Mouse (Mus musculus) CH12.LX (cell line): ENCODE results near the gene Trpv4. TPM values are rescaled to one million over a fixed set of nuclear protein-coding genes. Genes with fewer than 3 reads are reported as not detected.
A peak's percentile ranks its signal among the peaks of the same experiment; 100 is the strongest.

Source experiments
- DNase-seq: peaks from one replicate; pipeline ENCODE4 v3.0.0-alpha.2; 2013; ENCODE audit errors: extremely low read depth
- H3K27ac ChIP-seq: 2 replicates; pipeline ENCODE4 v1.5.1; 2012; ENCODE audit warnings: low read depth, mild to moderate bottlenecking, control low read depth, moderate library complexity; ENCODE audit not compliant: insufficient read depth
- H3K27me3 ChIP-seq: replicated peaks from 2 replicates; pipeline ENCODE3; 2012; ENCODE audit warnings: inconsistent platforms
- H3K36me3 ChIP-seq, 2 experiments: replicated peaks in 1 of 2; 2 replicates each; pipeline versions ENCODE3 to v1.6.1; 2012; ENCODE audit warnings: inconsistent platforms in 1 of 2, low read length in 1 of 2, mild to moderate bottlenecking in 1 of 2, mixed read lengths in 1 of 2, moderate library complexity in 1 of 2; ENCODE audit not compliant: control insufficient read depth in 1 of 2, insufficient read depth in 1 of 2
- H3K4me1 ChIP-seq, 2 experiments: 2 replicates each; pipeline ENCODE4 v1.6.1; 2012; ENCODE audit warnings: inconsistent platforms in 1 of 2, moderate library complexity in 1 of 2; ENCODE audit not compliant: insufficient read depth in 2 of 2, control insufficient read depth in 1 of 2
- H3K4me2 ChIP-seq: 2 replicates; pipeline ENCODE4 v1.6.1; 2012; ENCODE audit warnings: low read depth, mild to moderate bottlenecking, control low read depth; ENCODE audit not compliant: poor library complexity, insufficient read depth, severe bottlenecking
- H3K4me3 ChIP-seq, 3 experiments: fragments of 150-350 bp in 1 of 3; sonication (generic) in 1 of 3; replicated peaks in 1 of 3; 2 replicates each; pipeline versions ENCODE3 to v1.5.1; 2011 to 2012; ENCODE audit warnings: low read depth in 2 of 3, low read length in 2 of 3, mild to moderate bottlenecking in 2 of 3, moderate library complexity in 2 of 3, control low read depth in 1 of 3, improper control_type of control experiment in 1 of 3, inconsistent platforms in 1 of 3, mixed read lengths in 1 of 3; ENCODE audit not compliant: poor library complexity in 1 of 3
- H3K79me2 ChIP-seq: replicated peaks from 2 replicates; pipeline ENCODE4 v1.6.1; 2012; ENCODE audit warnings: mild to moderate bottlenecking, moderate library complexity; ENCODE audit not compliant: control insufficient read depth, poor library complexity, insufficient read depth, severe bottlenecking; ENCODE audit errors: extremely low read depth
- H3K9ac ChIP-seq: 2 replicates; pipeline ENCODE4 v1.6.1; 2012; ENCODE audit warnings: low read depth, mild to moderate bottlenecking, control low read depth, moderate library complexity; ENCODE audit not compliant: insufficient read depth
- H3K9me3 ChIP-seq: replicated peaks from 2 replicates; pipeline ENCODE3; 2012; ENCODE audit warnings: low read length, inconsistent platforms, mixed read lengths
- CHD1 ChIP-seq: IDR thresholded peaks from 2 replicates; pipeline ENCODE4 v1.6.1; 2012; ENCODE audit warnings: low read depth, low read length, improper control_type of control experiment, inconsistent platforms
- CTCF ChIP-seq, 2 experiments: IDR thresholded peaks in 1 of 2; conservative IDR thresholded peaks in 1 of 2; 2 replicates each; pipeline ENCODE4 v1.5.1; 2011 to 2012; ENCODE audit warnings: low read depth in 2 of 2, low read length in 2 of 2, improper control_type of control experiment in 1 of 2, inconsistent platforms in 1 of 2, mild to moderate bottlenecking in 1 of 2, moderate library complexity in 1 of 2
- E2F4 ChIP-seq: IDR thresholded peaks from 2 replicates; pipeline ENCODE4 v1.6.1; 2011; ENCODE audit warnings: low read depth, low read length, improper control_type of control experiment; ENCODE audit not compliant: insufficient replicate concordance
- ELF1 ChIP-seq: IDR thresholded peaks from 2 replicates; pipeline ENCODE4 v1.6.1; 2014; ENCODE audit warnings: low read depth, mild to moderate bottlenecking, inconsistent platforms, low read length, improper control_type of control experiment
- ETS1 ChIP-seq: conservative IDR thresholded peaks from 2 replicates; pipeline ENCODE4 v1.6.1; 2012; ENCODE audit warnings: low read depth, mild to moderate bottlenecking, inconsistent platforms, low read length, improper control_type of control experiment, moderate library complexity
- JUN ChIP-seq: IDR thresholded peaks from 2 replicates; pipeline ENCODE4 v1.6.1; 2011; ENCODE audit warnings: low read depth, mild to moderate bottlenecking, low read length, improper control_type of control experiment, moderate library complexity; ENCODE audit not compliant: insufficient read depth
- MAZ ChIP-seq: IDR thresholded peaks from 2 replicates; pipeline ENCODE4 v1.6.1; 2012; ENCODE audit warnings: low read depth, mild to moderate bottlenecking, inconsistent platforms, low read length, improper control_type of control experiment, moderate library complexity
- MEF2A ChIP-seq: IDR thresholded peaks from 2 replicates; pipeline ENCODE4 v1.6.1; 2014; ENCODE audit warnings: low read depth, mild to moderate bottlenecking, inconsistent platforms, low read length, improper control_type of control experiment, borderline replicate concordance
- MXI1 ChIP-seq: IDR thresholded peaks from 2 replicates; pipeline ENCODE4 v1.6.1; 2011; ENCODE audit warnings: mild to moderate bottlenecking, low read depth, low read length, improper control_type of control experiment
- MYC ChIP-seq: IDR thresholded peaks from 2 replicates; pipeline ENCODE4 v1.6.1; 2011; ENCODE audit warnings: low read depth, mild to moderate bottlenecking, improper control_type of control experiment, low read length
- PAX5 ChIP-seq: IDR thresholded peaks from 2 replicates; pipeline ENCODE4 v1.6.1; 2012; ENCODE audit warnings: low read length, inconsistent platforms, mixed read lengths
- POLR2A ChIP-seq: IDR thresholded peaks from 2 replicates; pipeline ENCODE4 v1.6.1; 2011; ENCODE audit warnings: low read depth, mild to moderate bottlenecking, improper control_type of control experiment, low read length
- RAD21 ChIP-seq: IDR thresholded peaks from 2 replicates; pipeline ENCODE4 v1.6.1; 2011; ENCODE audit warnings: low read depth, mild to moderate bottlenecking, low read length, improper control_type of control experiment, moderate library complexity
- RCOR1 ChIP-seq: conservative IDR thresholded peaks from 2 replicates; pipeline ENCODE4 v1.6.1; 2012; ENCODE audit warnings: low read depth, mild to moderate bottlenecking, inconsistent platforms, low read length, improper control_type of control experiment
- SIN3A ChIP-seq: IDR thresholded peaks from 2 replicates; pipeline ENCODE4 v1.6.1; 2012; ENCODE audit warnings: low read length, improper control_type of control experiment, inconsistent platforms
- SMC3 ChIP-seq: IDR thresholded peaks from 2 replicates; pipeline ENCODE4 v1.6.1; 2011; ENCODE audit warnings: low read depth, low read length, improper control_type of control experiment
- UBTF ChIP-seq: IDR thresholded peaks from 2 replicates; pipeline ENCODE4 v1.6.1; 2012; ENCODE audit warnings: low read depth, mild to moderate bottlenecking, inconsistent platforms, low read length, improper control_type of control experiment, moderate library complexity
- USF1 ChIP-seq: IDR thresholded peaks from 2 replicates; pipeline ENCODE4 v1.6.1; 2014; ENCODE audit warnings: low read depth, mild to moderate bottlenecking, inconsistent platforms, low read length, improper control_type of control experiment
- ZC3H11A ChIP-seq: IDR thresholded peaks from 2 replicates; pipeline ENCODE4 v1.6.1; 2012; ENCODE audit warnings: low read depth, mild to moderate bottlenecking, inconsistent platforms, low read length, improper control_type of control experiment
- ZNF384 ChIP-seq: IDR thresholded peaks from 2 replicates; pipeline ENCODE4 v1.6.1; 2012; ENCODE audit warnings: low read depth, low read length, improper control_type of control experiment, inconsistent platforms
- dilution Hi-C: fragments of 300-500 bp; cut with MboI; formaldehyde crosslinking; loops from 2 replicates; pipeline ENCODE4 v1.14.3; 2020; ENCODE audit warnings: low sequenced_read_pairs; ENCODE audit not compliant: extremely low pct_unique_long_range_greater_than_20kb, extremely low pct_ligation_motif_present
- in situ Hi-C: fragments of 300-500 bp; cut with MboI; formaldehyde crosslinking; loops from 3 replicates; pipeline ENCODE4 v1.14.3; 2019; ENCODE audit warnings: low sequenced_read_pairs, low pct_ligation_motif_present, low pct_unique_long_range_greater_than_20kb, mixed read lengths
- polyA plus RNA-seq: library from polyadenylated mRNA; unstranded; fragments of >175 nt; gene quantifications from 2 replicates; pipeline ENCODE4 v1.2.1, GENCODE M21; 2012; ENCODE audit warnings: low read depth; ENCODE audit not compliant: insufficient read length
- total RNA-seq, 2 experiments: library from RNA; depleted of rRNA; stranded (reverse); fragments of 300-350 nt in 1 of 2; fragments of >200 nt in 1 of 2; gene quantifications; 2 replicates each; pipeline ENCODE4 v1.2.3; 2012 to 2014

Trpv4 gene
- total and polyA plus RNA-seq, 3 experiments: 0.24 TPM; not detected in 2

DNA sequence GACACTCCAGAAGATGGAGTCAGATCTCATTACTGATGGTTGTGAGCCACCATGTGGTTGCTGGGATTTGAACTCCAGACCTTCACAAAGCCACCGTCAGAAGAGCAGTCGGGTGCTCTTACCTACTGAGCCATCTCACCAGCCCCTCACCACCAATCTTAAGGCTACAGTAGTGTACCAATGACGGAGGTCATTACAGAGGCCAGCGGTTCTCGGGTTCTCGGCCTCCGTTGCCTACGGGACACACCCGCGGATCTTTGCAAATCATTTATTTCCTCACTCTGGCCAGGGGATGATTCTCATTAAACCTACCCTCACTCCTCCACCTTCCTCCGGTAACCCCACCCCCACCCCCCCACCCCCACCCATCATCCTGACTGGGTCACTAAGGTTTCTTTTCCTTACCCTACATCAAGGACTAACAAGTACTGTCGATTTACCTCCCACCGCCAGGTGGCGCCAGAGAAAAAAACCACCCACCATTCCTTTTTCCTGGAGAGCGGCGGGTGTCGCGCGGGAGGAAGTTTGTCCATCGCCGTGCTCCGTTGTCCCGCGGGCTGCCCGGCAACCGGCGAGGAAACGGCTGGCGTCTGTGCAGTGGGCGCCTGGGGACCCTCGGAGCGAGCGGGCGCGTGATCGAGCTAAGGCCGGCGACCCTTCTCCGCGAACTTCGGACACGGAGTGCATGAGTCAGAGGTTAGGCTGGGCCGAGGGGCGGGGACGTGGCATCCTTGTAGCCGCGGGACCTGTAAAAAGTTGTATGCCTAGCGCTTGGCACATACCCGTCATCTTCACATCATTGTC, 49.2 kb upstream of the Trpv4 start, which contains the start of gene Tchp (continued):
- TF ChIP-seq CTCF (conservative IDR thresholded peaks at IDR 0.05 in 1 of 2, IDR thresholded peaks at IDR 0.05 in 1 of 2; ENCODE audit: low read depth in 2 of 2, low read length in 2 of 2): peak in 1 of 2 experiments; percentile 82; a peak in 2 of 4 replicates
- peak; percentile 58; the same call in 1 of the 2 replicates for TF ChIP-seq MEF2A
- TF ChIP-seq MXI1: peak; percentile 90
- no peak for TF ChIP-seq E2F4
- TF ChIP-seq SIN3A: peak; percentile 94
- TF ChIP-seq MAZ: peak; percentile 71; the same call in 1 of the 2 replicates
- no peak for TF ChIP-seq PAX5
- peak; percentile 36 for TF ChIP-seq RAD21
- TF ChIP-seq ETS1: no peak
- TF ChIP-seq ELF1: peak; percentile 88
- TF ChIP-seq USF1: no peak
- TF ChIP-seq POLR2A: peak; percentile 69; the same call in 1 of the 2 replicates
- TF ChIP-seq, all 38 proteins: peak for 19

DNA sequence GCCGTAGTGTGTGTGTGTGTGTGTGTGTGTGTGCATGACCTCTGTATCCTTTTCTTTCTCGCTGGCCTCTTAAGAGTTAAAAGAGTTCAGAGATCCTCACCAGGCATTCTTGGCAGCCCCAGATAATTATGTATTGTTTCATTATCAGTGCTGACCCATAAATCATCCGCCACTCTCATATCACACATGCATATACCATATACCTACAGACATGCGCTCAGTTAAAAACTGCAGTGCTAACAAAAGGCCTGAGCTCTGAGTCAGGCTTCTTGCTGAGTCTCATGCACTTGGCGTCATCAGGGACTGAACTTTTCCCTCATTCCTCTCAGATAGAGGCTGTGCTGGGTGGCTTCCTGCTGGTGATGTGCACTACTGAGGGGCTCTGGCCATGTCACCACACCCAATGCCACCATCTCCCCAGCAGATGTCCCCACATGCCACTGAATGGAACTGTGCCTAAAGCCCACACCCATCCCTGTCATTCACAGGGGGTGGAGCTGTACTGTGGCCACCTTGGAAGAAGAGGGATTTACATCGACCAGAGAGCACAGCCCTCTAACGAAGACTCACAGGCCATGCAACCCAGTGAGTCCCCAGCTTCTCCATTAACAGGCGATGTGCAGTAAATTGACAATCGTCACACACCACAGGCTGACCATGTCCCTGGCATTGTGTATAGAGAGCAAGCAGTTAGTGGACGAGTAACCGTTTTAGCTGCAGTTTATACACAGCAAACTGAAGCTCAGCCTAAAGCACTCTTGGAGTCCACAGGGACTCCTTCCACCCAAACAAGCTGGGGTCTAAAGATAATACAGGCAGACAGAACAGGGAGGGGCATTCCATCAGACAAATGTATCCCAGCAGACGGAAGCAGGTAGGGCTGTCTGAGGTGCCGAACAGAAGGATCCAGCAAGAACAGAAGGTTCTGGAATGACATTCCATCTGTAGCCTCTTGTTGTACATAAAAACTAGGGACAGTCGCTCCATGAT, 44.5 kb upstream of the Trpv4 start:
- Histone ChIP-seq H3K9me3 (no peaks in the 10 kb centered on the region), H3K79me2 (no peaks in the 10 kb centered on the region), H3K27ac (no peak overlapping the region), H3K27me3 (no peaks in the 10 kb centered on the region), H3K9ac (no peak overlapping the region), H3K4me3 (no peak overlapping the region), H3K36me3 (no peaks in the 10 kb centered on the region), H3K4me1 (peaks cover 3% of the 10 kb centered on the region in 2 experiments; a peak in 2 of 4 replicates), H3K4me2 (no peak overlapping the region)
- peak; percentile 57 for DNase-seq
- TF ChIP-seq ZNF384: no peak
- TF ChIP-seq MYC: no peak
- no peak for TF ChIP-seq JUN
- TF ChIP-seq ZC3H11A: peak; percentile 38; the same call in 1 of the 2 replicates
- TF ChIP-seq MAZ: no peak
- no peak for TF ChIP-seq SIN3A
- TF ChIP-seq CTCF (conservative IDR thresholded peaks at IDR 0.05 in 1 of 2, IDR thresholded peaks at IDR 0.05 in 1 of 2; ENCODE audit: low read depth in 2 of 2, low read length in 2 of 2): peak; percentile 18 to 88; a peak in 3 of 4 replicates
- no peak for TF ChIP-seq MXI1
- TF ChIP-seq RCOR1: no peak
- peak; percentile 81 for TF ChIP-seq SMC3
- no peak for TF ChIP-seq E2F4
- no peak for TF ChIP-seq CHD1
- no peak for TF ChIP-seq ELF1
- TF ChIP-seq RAD21: peak; percentile 93
- no peak for TF ChIP-seq UBTF
- in situ Hi-C loops (loop anchor here (25.0 kb wide), 1 partner anchor 210 kb away; the partner anchor contains the start of gene Oasl1), dilution Hi-C loops (no loop called here)
